In the genomic region with DNA sequence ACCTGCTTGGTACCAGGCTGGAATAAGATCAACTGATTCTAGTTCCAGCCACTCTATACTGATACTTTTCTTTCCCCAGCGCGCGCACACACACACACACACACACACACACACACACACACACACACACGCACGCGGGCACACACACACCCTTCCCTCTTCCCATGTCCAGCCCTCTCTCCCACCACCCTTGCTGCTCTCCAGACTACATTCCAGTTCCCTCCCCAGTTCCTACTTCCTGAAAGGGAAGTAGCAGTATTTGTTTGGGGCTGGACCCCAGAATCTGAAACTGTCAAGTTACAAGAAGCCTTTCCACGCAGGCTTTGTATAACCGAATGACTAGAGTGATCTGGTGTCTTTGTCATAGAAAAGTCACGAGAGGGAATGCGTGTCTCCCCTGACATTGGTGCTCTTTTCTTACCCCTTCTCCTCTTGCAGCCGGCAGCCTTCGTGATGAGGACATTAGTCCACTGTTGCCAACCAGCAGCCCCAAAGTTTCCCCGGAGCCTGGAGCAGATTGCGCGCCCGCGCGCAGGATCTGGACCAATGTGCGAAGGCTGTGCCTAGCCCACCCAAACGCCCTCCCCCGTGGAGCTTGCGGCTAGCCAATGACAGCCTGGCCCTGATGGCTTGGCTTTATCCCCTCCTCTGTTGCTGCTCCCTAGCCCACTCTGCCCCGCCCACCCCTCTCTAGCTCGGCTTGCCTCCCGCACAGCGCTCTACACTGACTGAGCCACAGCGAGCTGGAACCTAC, we compare ENCODE assay signal across 9 mouse cellular contexts. TPM values are rescaled to one million over a fixed set of nuclear protein-coding genes. Genes with fewer than 3 reads are reported as not detected.
A peak's percentile ranks its signal among the peaks of the same experiment; 100 is the strongest.
DNase-seq lines count a peak whose midpoint lies in the region; ATAC-seq and TF ChIP-seq lines count a peak whose summit lies in the region.
"Had no signal": no experiment of that assay in that cellular context is flagged by ENCODE, and none has a peak within 500 bp of the region (broad histone marks: within the 10 kb centered on the region; RNA-seq: fewer than 3 reads in every experiment).

A gene (plus strand): TSS at position 690 of the 754 bp plus-strand sequence.

- no peaks in the 10 kb centered on the region for H3K4me1 ChIP-seq in kidney, embryonic 14.5 days (ENCODE audit: control insufficient read depth, insufficient read depth, low read length)
- peaks cover 8% of the 10 kb centered on the region; the same call in 1 of the 2 replicates for H3K4me1 ChIP-seq in forebrain, embryonic 14.5 days (ENCODE audit: control insufficient read depth, insufficient read depth, low read length)
- no peaks in the 10 kb centered on the region for H3K4me1 ChIP-seq in liver, embryonic 14.5 days (replicated peaks; ENCODE audit: control insufficient read depth in 2 of 2, insufficient read depth in 2 of 2, low read length in 1 of 2)
- H3K4me1 ChIP-seq: megakaryocyte, embryonic 14.5 days had no signal

- TF ChIP-seq EP300 in liver, embryonic 14.5 days (IDR thresholded peaks at IDR 0.05; ENCODE audit: low read depth): no peak

- H3K27me3 ChIP-seq in kidney, embryonic 14.5 days (ENCODE audit: control insufficient read depth, insufficient read depth, low read length): no peaks in the 10 kb centered on the region
- H3K27me3 ChIP-seq in forebrain, embryonic 14.5 days (replicated peaks; ENCODE audit: control insufficient read depth, insufficient read depth, low read length): no peaks in the 10 kb centered on the region
- H3K27me3 ChIP-seq in liver, embryonic 14.5 days (ENCODE audit: control insufficient read depth, insufficient read depth, low read length): no peaks in the 10 kb centered on the region
- H3K27me3 ChIP-seq: megakaryocyte, embryonic 14.5 days had no signal

- DNase-seq in kidney, adult 9 months: no peak
- peak; percentile 71 for DNase-seq in cerebellum, adult 11 months
- peak; percentile 94 for DNase-seq in forebrain, embryonic 14.5 days (ENCODE audit: low spot score)
- peak; percentile 72 to 80 for DNase-seq in kidney, postnatal 4 days
- no peak for DNase-seq in liver, embryonic 14.5 days (ENCODE audit: low read depth in 3 of 3, low spot score in 3 of 3)
- DNase-seq in right cerebral cortex, adult 18-20 months: peak; percentile 73
- no peak for DNase-seq in thymus, postnatal 4 days

- H3K36me3 ChIP-seq in kidney, embryonic 14.5 days (ENCODE audit: control insufficient read depth, insufficient read depth, low read length): no peaks in the 10 kb centered on the region
- H3K36me3 ChIP-seq in forebrain, embryonic 14.5 days (ENCODE audit: control insufficient read depth, insufficient read depth, low read length): no peaks in the 10 kb centered on the region
- no peaks in the 10 kb centered on the region for H3K36me3 ChIP-seq in liver, embryonic 14.5 days (replicated peaks; ENCODE audit: control insufficient read depth, insufficient read depth, low read depth)

- H3K4me3 ChIP-seq in kidney, embryonic 14.5 days (ENCODE audit: low read length): peak within 1 kb of the TSS; percentile 30
- peak within 1 kb of the TSS; percentile 35 for H3K4me3 ChIP-seq in forebrain, embryonic 14.5 days (ENCODE audit: low read depth, low read length)
- H3K4me3 ChIP-seq in liver, embryonic 14.5 days (ENCODE audit: insufficient read depth in 1 of 2, low read depth in 2 of 2, low read length in 2 of 2): no peak within 1 kb of the TSS
- H3K4me3 ChIP-seq: megakaryocyte, embryonic 14.5 days had no signal

- no peaks in the 10 kb centered on the region for H3K9me3 ChIP-seq in kidney, embryonic 14.5 days (ENCODE audit: control insufficient read depth, low read length)
- no peaks in the 10 kb centered on the region for H3K9me3 ChIP-seq in forebrain, embryonic 14.5 days (replicated peaks; ENCODE audit: control insufficient read depth, low read length)
- H3K9me3 ChIP-seq in liver, embryonic 14.5 days (ENCODE audit: control insufficient read depth, low read length): no peaks in the 10 kb centered on the region

- TF ChIP-seq CTCF in liver, embryonic 14.5 days (IDR thresholded peaks at IDR 0.05; ENCODE audit: low read depth): no peak

- WGBS in kidney, embryonic 14.5 days: 5% methylated on average over 26 of the region's 27 CpGs
- 4% methylated on average over 24 of the region's 27 CpGs for WGBS in forebrain, embryonic 14.5 days
- 4% methylated on average over 27 of the region's 27 CpGs for WGBS in liver, embryonic 14.5 days (ENCODE audit: insufficient replicate concordance)

- H3K27ac ChIP-seq in kidney, embryonic 14.5 days (ENCODE audit: low read depth, low read length): no peak within 1 kb of the TSS
- H3K27ac ChIP-seq in forebrain, embryonic 14.5 days (ENCODE audit: low read depth, low read length): no peak within 1 kb of the TSS
- H3K27ac ChIP-seq in liver, embryonic 14.5 days: no peak within 1 kb of the TSS

- peak within 1 kb of the TSS; percentile 20; the same call in 1 of the 2 replicates for H3K9ac ChIP-seq in kidney, embryonic 14.5 days (ENCODE audit: low read depth, low read length)
- H3K9ac ChIP-seq in forebrain, embryonic 14.5 days (ENCODE audit: low read length): peak within 1 kb of the TSS; percentile 56; the same call in 1 of the 2 replicates
- H3K9ac ChIP-seq in liver, embryonic 14.5 days (replicated peaks): no peak within 1 kb of the TSS

- ATAC-seq in kidney, embryonic 14.5 days (ENCODE audit: low FRiP score, low TSS enrichment): peak; percentile 100
- ATAC-seq in forebrain, embryonic 14.5 days: peak; percentile 99
- 0 out of 2 replicates have a peak, but pooled peaks have one; percentile 28 for ATAC-seq in liver, embryonic 14.5 days (ENCODE audit: insufficient read depth)

- H3K4me2 ChIP-seq in kidney, embryonic 14.5 days (replicated peaks; ENCODE audit: low read depth, low read length): peak within 1 kb of the TSS; percentile 64
- H3K4me2 ChIP-seq in forebrain, embryonic 14.5 days (ENCODE audit: low read length): peak within 1 kb of the TSS; percentile 85
- no peak within 1 kb of the TSS for H3K4me2 ChIP-seq in liver, embryonic 14.5 days (ENCODE audit: low read depth)

RNA-seq across cellular contexts. Expression of the gene that starts here (rescaled TPM):
- 1.3 and 2.0 TPM in 2 replicates for polyA plus RNA-seq in kidney, embryonic 14.5 days (2014; fragmentation: Nextera tagmentation; extraction: Ambion mirVana)
- 28.9 and 32.4 TPM in 2 replicates for polyA plus RNA-seq in forebrain, embryonic 14.5 days (2014; fragmentation: Nextera tagmentation; extraction: Ambion mirVana)
- polyA plus RNA-seq in liver, embryonic 14.5 days (2012; rRNA removed): 0.01 TPM in 2 replicates
- polyA plus RNA-seq in liver, embryonic 14.5 days (2014; fragmentation: Nextera tagmentation; extraction: Ambion mirVana): not detected in 2 replicates

Comparison
In these comparisons a context has a peak if more than half of its experiments do, and no peak if none do; other contexts are left out.
1. RNA of the gene that starts here (polyA plus RNA-seq): 28.9 to 32.4 TPM in forebrain, embryonic 14.5 days; 1.3 to 2.0 TPM in kidney, embryonic 14.5 days and 0.01 TPM in liver, embryonic 14.5 days; every median in the first group is over 10 times any median in the second.
2. DNase-seq: peak in cerebellum, adult 11 months (single experiment), forebrain, embryonic 14.5 days (single experiment), kidney, postnatal 4 days (2 of 2) and right cerebral cortex, adult 18-20 months (single experiment); none in kidney, adult 9 months (single experiment), liver, embryonic 14.5 days (0 of 3) and thymus, postnatal 4 days (single experiment).
3. Peak in ATAC-seq in liver, embryonic 14.5 days; RNA of the gene not detected or under 1 TPM.
4. ATAC-seq: peak in every context shown above with its lines; median percentile 100 in kidney, embryonic 14.5 days; 99 in forebrain, embryonic 14.5 days; 28 in liver, embryonic 14.5 days.
5. H3K4me3 ChIP-seq: peak in kidney, embryonic 14.5 days (single experiment) and forebrain, embryonic 14.5 days (single experiment); none in liver, embryonic 14.5 days (0 of 2).